Mouse (Mus musculus) adrenal gland, adult (tissue): ENCODE measurements around the gene Zfp750.

Source experiments
- DNase-seq, 2 experiments: peaks; one replicate each; pipeline ENCODE4 v3.0.0; 2022 to 2023; ENCODE audit warnings: low spot score in 1 of 2; ENCODE audit not compliant: inconsistent age in 2 of 2

Gene Zfp750

GRCm38 (mm10) chr11:121479476-121480203 is 39.5 kb downstream of the Zfp750 start:
- DNase-seq: no peak

GRCm38 (mm10) chr11:121475699-121476415 is 43.3 kb downstream of the Zfp750 start:
- DNase-seq: peak; percentile 68 to 91

- DNase-seq: no peak
Observed at GRCm38 (mm10) chr11:121474831-121475230, 44.3 kb downstream of the Zfp750 start.

- DNase-seq: no peak
Observed at GRCm38 (mm10) chr11:121467408-121467807, 51.7 kb downstream of the Zfp750 start.
